Mouse (Mus musculus) MEL (cell line): ENCODE measurements around the gene Alox5.

Experiments
- CHD1 ChIP-seq: IDR thresholded peaks from 2 replicates; pipeline ENCODE4 v1.6.1; 2012; ENCODE audit warnings: low read depth, mild to moderate bottlenecking, inconsistent platforms, low read length, improper control_type of control experiment
- CTCF ChIP-seq, 3 experiments: IDR thresholded peaks in 2 of 3; conservative IDR thresholded peaks in 1 of 3; 2 replicates each; pipeline ENCODE4 v1.5.1; 2011 to 2012; ENCODE audit warnings: low read length in 3 of 3, low read depth in 2 of 3, mild to moderate bottlenecking in 2 of 3, improper control_type of control experiment in 1 of 3, inconsistent platforms in 1 of 3, mixed read lengths in 1 of 3, moderate library complexity in 1 of 3; ENCODE audit not compliant: control insufficient read depth in 1 of 3, insufficient read depth in 1 of 3, poor library complexity in 1 of 3, severe bottlenecking in 1 of 3
- JUND ChIP-seq: IDR thresholded peaks from 2 replicates; pipeline ENCODE4 v1.6.1; 2011; ENCODE audit warnings: low read depth, mild to moderate bottlenecking, improper control_type of control experiment, low read length
- POLR2A ChIP-seq, 2 experiments: IDR thresholded peaks; 2 replicates each; pipeline ENCODE4 v1.6.1; 2011 to 2012; ENCODE audit warnings: low read length in 2 of 2, mild to moderate bottlenecking in 2 of 2, control low read depth in 1 of 2, improper control_type of control experiment in 1 of 2, low read depth in 1 of 2, moderate library complexity in 1 of 2; ENCODE audit not compliant: control insufficient read depth in 1 of 2, insufficient read depth in 1 of 2, poor library complexity in 1 of 2

DNA sequence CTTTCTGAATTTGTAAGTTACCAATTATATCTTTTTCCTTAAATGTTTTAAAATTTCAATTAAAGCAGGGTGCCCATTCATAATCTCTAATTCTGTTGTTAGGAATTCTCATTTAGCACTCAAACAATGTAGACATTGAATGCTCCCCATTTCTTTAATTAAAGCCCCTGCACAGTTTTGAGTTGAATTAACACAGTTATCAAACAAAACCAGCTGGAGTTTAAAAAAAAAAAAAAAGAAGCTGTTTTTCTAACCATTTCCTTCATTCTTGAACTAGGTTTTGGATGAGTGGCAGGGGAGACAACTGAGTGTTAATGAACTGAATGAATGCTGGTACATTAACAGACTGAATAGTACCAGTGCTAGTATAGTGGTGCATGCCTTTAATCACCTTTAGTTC, 71.5 kb downstream of the Alox5 start:
- TF ChIP-seq CHD1 (no peak), JUND (no peak), POLR2A (IDR thresholded peaks at IDR 0.05; ENCODE audit: control insufficient read depth in 1 of 2, insufficient read depth in 1 of 2, low read depth in 1 of 2, low read length in 2 of 2, poor library complexity in 1 of 2) (no peak), CTCF (IDR thresholded peaks at IDR 0.05 in 2 of 3, conservative IDR thresholded peaks at IDR 0.05 in 1 of 3; ENCODE audit: control insufficient read depth in 1 of 3, insufficient read depth in 1 of 3, low read depth in 2 of 3, low read length in 3 of 3, poor library complexity in 1 of 3, severe bottlenecking in 1 of 3) (no peak)
